Mouse (Mus musculus) myocyte (in vitro differentiated cells): ENCODE measurements around the gene Gigyf1.

ENCODE experiments used
- MAX ChIP-seq: IDR thresholded peaks from one replicate; pipeline ENCODE4 v1.6.1; 2011; ENCODE audit warnings: low read depth, mild to moderate bottlenecking, control low read depth
- POLR2A ChIP-seq: IDR thresholded peaks from one replicate; pipeline ENCODE4 v1.6.1; 2011; ENCODE audit warnings: low read depth, mild to moderate bottlenecking, control low read depth, moderate library complexity; ENCODE audit not compliant: insufficient read length
- USF1 ChIP-seq: IDR thresholded peaks from one replicate; pipeline ENCODE4 v1.6.1; 2011; ENCODE audit warnings: low read depth, mild to moderate bottlenecking, control low read depth, moderate library complexity

GRCm38 (mm10) chr5:137510014-137510501 is 8.3 kb upstream of the Gigyf1 start:
- TF ChIP-seq POLR2A = peak; percentile 59
- no peak for TF ChIP-seq MAX
- TF ChIP-seq USF1 = peak; percentile 87
